Mouse (Mus musculus) frontal cortex, postnatal 10 days (tissue): ENCODE results near the gene Slc28a2.
"Not testable (repeated sequence)": the region's sequence is repeated elsewhere in the genome, so short reads cannot be mapped to it uniquely, and the experiment has no call there.

Experiments used
- DNase-seq, 2 experiments: peaks; one replicate each; pipeline ENCODE4 v3.0.0; 2022; ENCODE audit warnings: low spot score in 2 of 2, mixed read lengths in 1 of 2

The Slc28a2 gene

GRCm38 (mm10) chr2:122467351-122468013, 41.2 kb downstream of the Slc28a2 start:
- peak; percentile 79 to 86 for DNase-seq

GRCm38 (mm10) chr2:122469221-122469620, 42.9 kb downstream of the Slc28a2 start:
- DNase-seq = no peak

- DNase-seq = no peak
These were observed 50.3 kb downstream of the Slc28a2 start for GRCm38 (mm10) chr2:122476585-122476984.

GRCm38 (mm10) chr2:122483787-122484186, 57.5 kb downstream of the Slc28a2 start:
- not testable (repeated sequence) for DNase-seq

- no peak for DNase-seq
These were observed 58.4 kb downstream of the Slc28a2 start, which contains the start of gene Gm14085 for GRCm38 (mm10) chr2:122484641-122485040. Gm14085 (plus strand) TSS chr2:122484941.

- DNase-seq = not testable (repeated sequence)
These were observed 59.4 kb downstream of the Slc28a2 start for GRCm38 (mm10) chr2:122485654-122486053.

- not testable (repeated sequence) for DNase-seq
These were observed 59.8 kb downstream of the Slc28a2 start for GRCm38 (mm10) chr2:122486122-122486521.

- no peak for DNase-seq
These were observed 60.4 kb downstream of the Slc28a2 start for GRCm38 (mm10) chr2:122486674-122487073.
